Mouse (Mus musculus) left cerebral cortex, postnatal 36 days (tissue): ENCODE measurements around the gene Apba3. TPM values are rescaled to one million over a fixed set of nuclear protein-coding genes. Genes with fewer than 3 reads are reported as not detected.
A peak's percentile ranks its signal among the peaks of the same experiment; 100 is the strongest.

ENCODE experiments used
- DNase-seq, 2 experiments: peaks; one replicate each; pipeline ENCODE4 v3.0.0; 2021 to 2022; ENCODE audit warnings: low spot score in 2 of 2, mixed read lengths in 1 of 2
- intact Hi-C: fragments of 180-260 bp; cut with DNase I; formaldehyde crosslinking; loops from one replicate; pipeline ENCODE4 v1.15.1; 2025
- total RNA-seq, 2 experiments: library from RNA; stranded (reverse); gene quantifications; 2 replicates each; pipeline ENCODE4 v1.2.3; 2021

The Apba3 gene
- total RNA-seq, 2 experiments from 2014 or later: 30.1 to 39.3 TPM

DNA sequence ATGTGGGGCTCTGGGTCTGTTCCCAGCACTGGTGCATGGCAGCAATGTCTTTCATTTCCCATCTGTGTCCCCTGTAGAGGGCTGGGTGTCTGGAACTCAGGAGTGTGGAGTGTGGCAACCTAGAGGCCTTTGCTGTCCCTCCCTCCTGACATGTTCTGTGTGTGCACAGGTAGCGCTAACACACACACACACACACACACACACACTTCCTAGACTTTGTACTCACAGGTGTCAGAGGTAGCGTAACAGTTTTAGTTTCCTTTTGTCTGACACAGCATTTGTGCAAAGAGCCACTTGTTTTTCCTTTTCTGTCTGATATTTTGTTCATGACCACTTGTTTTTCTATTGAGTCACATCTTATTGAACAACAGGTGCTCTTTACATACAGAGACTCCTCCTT, 19.0 kb upstream of the Apba3 start:
- no peak for DNase-seq
- intact Hi-C loops: no loop called here

DNA sequence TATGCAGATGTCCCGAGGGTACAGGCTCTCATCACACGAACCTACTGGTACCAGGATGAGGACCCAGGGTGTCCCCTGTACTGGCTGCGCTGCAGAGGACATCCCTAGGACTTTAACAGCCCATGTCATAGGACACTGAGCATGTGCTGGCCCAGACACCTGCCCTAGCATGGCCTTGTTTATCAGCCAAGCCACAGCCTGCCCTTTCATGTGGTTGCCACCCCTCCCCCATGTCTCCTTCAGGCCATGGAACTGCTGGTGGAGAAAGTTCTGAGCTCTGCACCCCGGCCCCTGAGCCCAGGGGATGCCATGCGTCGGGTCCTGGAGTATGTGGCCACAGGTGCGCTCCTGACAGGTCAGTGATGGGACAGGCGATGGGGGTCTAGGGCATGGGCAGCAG, 17.3 kb upstream of the Apba3 start:
- intact Hi-C loops: no loop called here
- DNase-seq: no peak

DNA sequence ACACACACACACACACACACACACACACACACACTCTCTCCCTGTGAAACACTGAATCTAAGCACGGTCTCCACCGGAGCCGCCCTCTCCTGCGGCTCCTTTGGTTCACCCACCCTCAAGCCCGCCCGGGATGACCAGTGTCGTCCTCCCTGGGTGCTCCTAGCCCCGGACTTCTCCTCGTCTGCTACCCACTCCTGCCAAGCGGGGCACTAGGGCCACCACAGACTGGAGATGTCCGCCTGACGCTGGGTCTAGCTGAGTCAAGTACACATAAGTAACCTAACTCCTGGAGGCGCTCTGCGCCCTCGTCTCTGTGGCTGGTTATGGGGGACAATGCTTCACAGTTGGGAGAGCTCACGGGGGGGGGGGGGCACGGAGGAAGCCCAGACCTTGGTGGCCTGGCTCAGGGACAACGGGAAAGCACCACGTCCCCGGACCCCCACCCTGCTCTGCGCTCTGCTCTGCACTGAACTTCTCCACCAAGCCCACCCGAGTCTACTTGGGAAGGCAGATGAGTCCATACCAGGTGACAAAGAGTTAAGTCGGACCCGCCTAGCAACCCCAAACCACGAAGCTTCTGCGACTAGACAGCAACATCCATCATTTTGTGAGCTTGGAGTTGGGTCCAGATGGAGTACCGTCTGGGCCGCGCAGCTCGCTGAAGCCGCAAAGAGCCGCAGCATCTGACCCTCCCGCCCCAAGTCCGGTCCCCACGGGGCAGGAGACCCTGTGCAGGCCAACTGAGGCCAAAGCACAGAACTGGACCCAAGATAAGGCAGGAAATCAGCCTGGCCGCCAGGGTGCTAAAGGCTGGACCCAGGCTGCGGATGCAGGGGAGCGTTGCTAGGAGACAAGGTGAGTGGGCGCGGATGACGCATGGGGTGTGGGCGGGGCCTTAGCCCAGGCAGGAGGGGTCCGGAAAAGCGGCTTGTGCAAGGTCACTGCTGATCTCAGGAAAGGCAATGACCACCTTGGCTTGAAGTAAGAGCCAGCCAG, 14.0 kb upstream of the Apba3 start, which contains the start of gene Matk:
TSS of gene Matk (plus strand) at position 512 of the 996 bp plus-strand sequence.
- DNase-seq: peak; percentile 90 to 94
- intact Hi-C loops: no loop called here

GRCm38 (mm10) chr10:81254886-81255285, 11.9 kb upstream of the Apba3 start:
- no peak for DNase-seq
- intact Hi-C loops: no loop called here

DNA sequence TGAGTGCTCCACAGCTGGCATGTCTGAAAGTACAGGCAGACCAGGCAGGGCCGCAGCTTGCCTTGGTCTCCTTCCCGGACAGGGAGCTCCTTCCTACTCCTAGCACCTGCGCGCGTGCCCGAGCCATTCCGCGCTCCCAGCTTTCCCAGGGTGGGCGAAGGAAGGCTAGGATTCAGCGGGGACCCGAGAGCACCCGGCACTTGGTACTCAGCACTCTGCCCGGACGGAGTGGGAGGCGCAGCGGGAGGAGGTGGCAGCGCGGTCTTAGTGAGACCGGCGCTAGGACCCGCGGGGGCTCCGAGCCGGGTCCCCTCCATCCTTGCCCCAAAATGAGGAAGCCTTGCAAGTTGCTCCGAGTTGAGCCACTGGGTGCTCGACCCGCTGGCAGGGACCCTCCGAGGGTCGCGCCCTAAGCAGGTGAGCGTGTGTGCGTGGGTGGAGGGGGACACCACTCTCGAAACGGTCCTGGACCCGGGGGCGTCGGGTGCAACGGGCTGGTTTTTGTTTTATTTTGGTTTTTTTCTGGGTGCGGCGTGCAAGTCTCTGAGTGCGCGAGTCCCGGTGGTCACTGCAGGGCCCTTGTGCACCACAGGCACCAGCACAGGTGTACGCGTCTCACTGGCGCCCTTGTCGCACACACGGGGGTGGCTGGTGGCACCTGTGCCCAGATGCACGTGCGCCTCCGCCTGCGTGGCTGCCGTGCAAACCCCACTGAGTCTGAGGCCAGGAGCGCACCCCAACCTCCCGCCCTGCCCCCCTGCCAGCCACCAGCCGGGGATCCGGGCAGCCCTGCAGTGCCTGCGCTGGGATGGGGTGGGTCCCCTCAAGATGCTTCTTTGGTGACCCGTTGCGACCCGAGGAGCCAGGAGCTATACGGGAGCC, 9.4 kb upstream of the Apba3 start:
- intact Hi-C loops: no loop called here
- peak; percentile 64 to 76 for DNase-seq

DNA sequence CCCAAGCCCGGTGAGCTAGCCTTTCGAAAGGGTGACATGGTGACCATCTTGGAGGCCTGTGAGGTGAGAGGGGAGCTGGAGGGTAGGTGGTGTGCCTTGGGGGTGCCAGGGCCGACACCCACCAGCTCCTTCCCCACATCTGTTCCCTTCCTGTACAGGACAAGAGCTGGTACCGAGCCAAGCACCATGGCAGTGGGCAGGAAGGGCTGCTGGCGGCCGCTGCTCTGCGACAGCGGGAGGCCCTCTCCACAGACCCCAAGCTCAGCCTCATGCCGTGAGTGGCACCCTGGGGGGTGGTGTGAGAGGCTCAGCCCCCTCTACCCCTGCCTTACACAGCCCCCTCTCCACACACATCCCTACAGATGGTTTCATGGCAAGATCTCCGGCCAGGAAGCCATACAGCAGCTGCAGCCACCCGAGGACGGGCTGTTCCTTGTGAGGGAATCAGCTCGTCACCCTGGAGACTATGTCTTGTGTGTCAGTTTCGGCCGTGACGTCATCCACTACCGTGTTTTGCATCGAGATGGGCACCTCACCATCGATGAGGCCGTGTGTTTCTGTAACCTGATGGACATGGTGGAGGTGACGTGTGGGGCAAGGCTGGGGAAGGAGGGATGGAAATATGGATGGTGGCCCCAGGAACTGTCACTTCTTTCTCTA, 7.4 kb upstream of the Apba3 start:
- intact Hi-C loops: no loop called here
- DNase-seq: no peak

DNA sequence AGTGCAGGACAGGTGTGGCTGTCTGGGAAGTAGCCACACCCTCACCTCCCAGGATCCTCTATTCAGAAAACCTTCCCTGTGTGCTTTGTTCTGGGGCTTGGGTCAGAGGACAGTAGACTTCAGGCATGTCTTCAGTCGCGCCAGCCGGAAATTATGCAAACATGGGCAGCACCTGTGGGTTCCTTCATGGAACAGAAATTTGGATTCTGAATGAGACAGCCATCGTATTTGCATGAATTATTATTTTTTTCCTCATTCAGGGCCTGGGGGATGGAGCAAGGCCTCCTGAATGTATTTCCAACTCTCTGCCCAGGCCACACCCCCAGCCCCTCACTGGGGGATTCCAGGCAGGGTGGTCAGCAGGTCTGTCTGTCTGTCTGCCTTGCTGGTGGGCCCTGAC, 5.7 kb upstream of the Apba3 start:
- intact Hi-C loops: no loop called here
- no peak for DNase-seq

DNA sequence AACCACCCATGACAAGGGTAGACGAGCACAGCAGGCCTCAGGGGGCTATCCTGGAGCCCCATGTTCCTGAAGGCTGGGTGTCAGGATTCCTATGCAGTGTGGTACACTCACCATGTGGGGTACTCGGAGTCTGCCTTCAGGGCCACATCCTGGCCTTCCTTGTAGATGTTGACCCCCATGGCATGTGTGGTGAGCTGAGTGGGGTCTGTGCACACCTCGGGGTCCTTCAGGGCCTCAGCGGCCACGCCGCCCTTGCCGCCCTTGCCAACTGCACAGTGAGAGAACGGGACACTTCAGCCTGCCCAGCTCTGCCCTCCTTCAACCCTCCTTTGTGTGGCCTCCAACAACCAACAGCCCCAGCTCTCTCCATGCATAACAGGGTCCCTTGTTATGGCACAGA, 1.2 kb upstream of the Apba3 start:
- no peak for DNase-seq
- intact Hi-C loops: no loop called here

DNA sequence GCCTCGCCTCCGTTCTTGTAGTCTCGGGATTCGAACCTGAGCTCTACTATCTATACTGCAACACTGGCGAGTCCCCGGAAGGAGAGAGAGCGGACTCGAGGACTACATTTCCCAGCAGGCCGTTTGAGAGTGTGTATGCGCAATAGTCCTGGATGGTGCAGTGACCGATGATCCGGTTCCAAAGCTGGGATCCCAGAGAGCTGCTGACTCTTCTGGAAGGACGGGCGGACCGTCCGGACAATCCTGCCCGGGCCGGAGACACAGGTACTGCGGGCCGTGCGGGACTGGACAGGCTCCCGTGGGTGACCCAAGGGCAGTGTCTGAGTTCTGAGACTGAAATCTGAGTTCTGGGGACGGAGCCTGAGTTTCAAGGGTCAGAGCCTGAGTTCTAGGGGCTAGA, 1.3 kb downstream of the Apba3 start:
- intact Hi-C loops: no loop called here
- DNase-seq: peak; percentile 73 to 83

DNA sequence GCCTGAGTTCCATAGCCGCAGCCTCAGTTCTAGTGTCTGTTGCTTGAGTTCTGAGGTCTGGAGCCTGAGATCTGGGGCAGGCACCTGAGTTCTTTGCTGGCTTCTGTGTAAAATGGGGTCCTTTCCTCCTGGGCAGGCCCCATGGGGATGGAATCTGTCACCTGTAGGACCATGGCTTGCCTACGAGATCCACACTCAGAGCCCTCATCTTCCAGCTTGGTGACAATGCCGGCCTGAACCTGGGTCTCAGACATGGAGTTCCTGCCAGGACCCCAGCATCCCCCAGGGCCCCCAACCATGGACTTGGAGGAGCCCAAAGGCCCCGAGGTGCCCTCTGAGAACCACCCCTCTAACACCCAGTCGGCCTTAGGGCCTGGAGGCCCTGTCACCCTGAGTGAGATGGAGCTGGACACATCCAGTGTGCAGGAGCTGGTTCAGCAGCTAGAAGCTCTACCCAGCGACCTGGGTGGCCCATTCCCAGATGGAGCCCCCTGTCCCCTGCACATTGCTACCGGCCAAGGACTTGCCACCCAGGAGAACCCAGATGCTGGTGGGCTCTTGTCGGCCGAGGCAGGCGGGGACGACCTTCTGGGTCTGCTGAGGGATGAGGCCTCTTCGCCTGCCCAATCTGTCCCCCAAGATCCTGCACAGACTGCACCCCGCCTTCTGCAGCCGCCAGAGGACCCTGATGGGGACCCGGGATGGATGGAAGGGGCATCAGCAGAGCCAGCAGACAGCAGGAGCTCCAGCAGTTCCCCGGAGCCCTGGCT, 2.1 kb downstream of the Apba3 start:
- intact Hi-C loops: no loop called here
- DNase-seq: no peak

DNA sequence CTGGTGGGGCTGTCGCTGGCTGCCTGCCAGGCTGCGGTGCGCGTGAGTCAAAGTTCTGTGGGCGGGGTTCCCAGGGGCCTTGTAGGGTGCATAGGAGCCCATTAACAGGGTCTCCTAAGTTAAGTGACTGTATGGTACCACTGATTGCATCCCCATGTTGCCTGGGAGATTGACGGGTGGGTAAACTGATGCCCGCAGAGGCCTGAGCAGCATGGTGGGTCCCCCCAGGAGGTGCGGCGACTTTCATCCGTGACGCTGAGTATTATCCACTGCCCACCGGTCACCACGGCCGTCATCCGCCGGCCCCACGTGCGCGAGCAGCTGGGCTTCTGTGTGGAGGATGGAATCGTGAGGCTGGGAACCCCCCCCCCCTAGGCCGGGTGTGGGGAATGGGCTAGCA, 5.6 kb downstream of the Apba3 start:
- no peak for DNase-seq
- intact Hi-C loops: no loop called here

DNA sequence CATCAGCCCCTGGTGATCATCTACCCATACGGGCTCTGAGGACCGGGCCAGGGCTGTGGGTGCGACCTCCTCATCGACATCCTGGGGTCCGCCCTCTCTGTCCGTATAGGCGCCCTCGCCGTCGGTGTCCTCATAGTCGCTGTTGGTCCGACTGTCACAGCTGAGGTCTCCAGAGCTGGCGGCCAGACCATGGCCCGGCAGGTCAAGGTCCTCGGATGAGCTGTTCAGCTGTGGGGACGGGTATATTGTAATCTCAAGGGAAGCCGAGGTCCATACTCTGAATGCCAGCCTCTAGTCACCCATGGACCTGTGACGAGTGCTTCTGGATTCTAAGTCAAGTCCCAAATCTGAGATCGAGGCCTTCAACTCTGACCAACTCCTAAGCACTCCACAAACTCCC, 7.1 kb downstream of the Apba3 start:
- intact Hi-C loops: no loop called here
- no peak for DNase-seq

- intact Hi-C loops: no loop called here
Measured at GRCm38 (mm10) chr10:81277676-81278075, 10.9 kb downstream of the Apba3 start.

GRCm38 (mm10) chr10:81279496-81279895, 12.7 kb downstream of the Apba3 start:
- no peak for DNase-seq
- intact Hi-C loops: no loop called here

More at GRCm38 (mm10) chr10:81277676-81278075, 10.9 kb downstream of the Apba3 start:
- DNase-seq: no peak

DNA sequence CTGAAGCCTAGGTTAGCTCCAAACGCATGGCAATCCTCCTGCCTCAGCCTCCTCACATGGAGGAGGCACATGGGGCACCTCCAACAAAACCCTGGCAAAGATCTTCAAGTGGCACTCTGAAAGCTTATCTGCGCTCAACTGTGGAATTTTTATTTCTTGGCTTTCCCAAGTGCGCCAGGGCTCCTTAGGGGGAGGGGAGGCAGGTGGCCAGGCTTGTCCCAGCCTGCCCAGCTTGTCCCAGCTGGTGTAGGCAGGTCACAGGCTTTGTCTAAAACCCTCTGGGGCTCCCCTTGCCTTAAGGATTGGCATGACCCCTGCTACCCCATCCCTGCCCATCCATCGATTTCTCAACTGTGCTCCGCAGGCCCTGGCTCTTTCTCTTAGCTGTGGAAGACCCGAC, 17.4 kb downstream of the Apba3 start:
- no peak for DNase-seq
- intact Hi-C loops: no loop called here

- DNase-seq: no peak
- intact Hi-C loops: loop anchor here (5.0 kb wide), 1 partner anchor 58 kb away; the partner anchor contains the start of gene Gipc3
Measured at GRCm38 (mm10) chr10:81284719-81285118, 18.0 kb downstream of the Apba3 start.

- intact Hi-C loops: loop anchor here (5.0 kb wide), 1 partner anchor 56 kb away; the partner anchor contains the start of gene Gipc3
Measured at GRCm38 (mm10) chr10:81285694-81286450, 19.1 kb downstream of the Apba3 start.

GRCm38 (mm10) chr10:81286586-81286985, 19.8 kb downstream of the Apba3 start:
- intact Hi-C loops: loop anchor here (5.0 kb wide), 1 partner anchor 56 kb away; the partner anchor contains the start of gene Gipc3
- no peak for DNase-seq

More at GRCm38 (mm10) chr10:81285694-81286450, 19.1 kb downstream of the Apba3 start:
- DNase-seq: peak; percentile 80 to 84
